8 mouse cellular contexts compared by ENCODE assay signal in the genomic region with DNA sequence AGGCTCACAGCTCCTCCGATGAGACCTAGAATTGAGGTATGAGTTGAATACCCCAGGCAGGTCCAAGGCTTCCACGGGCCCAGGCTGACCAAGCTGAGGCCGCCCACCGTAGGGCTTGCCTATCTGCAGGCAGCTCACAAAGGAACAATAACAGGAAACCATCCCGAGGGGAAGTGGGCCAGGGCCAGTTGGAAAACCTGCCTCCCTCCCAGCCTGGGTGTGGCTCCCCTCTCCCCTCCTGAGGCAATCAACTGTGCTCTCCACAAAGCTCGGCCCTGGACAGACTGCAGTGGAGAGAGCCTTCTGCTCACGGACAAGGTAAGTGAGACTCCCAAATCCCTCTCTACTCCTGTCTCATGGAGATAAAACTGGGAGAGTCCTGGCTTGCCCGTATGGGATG. TPM values are rescaled to one million over a fixed set of nuclear protein-coding genes. Genes with fewer than 3 reads are reported as not detected.
DNase-seq lines count a peak whose midpoint lies in the region; ATAC-seq and TF ChIP-seq lines count a peak whose summit lies in the region.

Gene Cdh5 (plus strand): TSS at position 211 of the 400 bp plus-strand sequence.

- ATAC-seq in liver, embryonic 14.5 days (ENCODE audit: insufficient read depth): peak; percentile 29

- DNase-seq in testis, postnatal 14 days (ENCODE audit: low spot score): no peak
- DNase-seq in heart, embryonic 10.5 days (ENCODE audit: low spot score): no peak
- DNase-seq in kidney, adult 8-10 months: peak; percentile 54 to 60
- DNase-seq in liver, embryonic 14.5 days (ENCODE audit: low read depth in 3 of 3, low spot score in 3 of 3): no peak
- DNase-seq in skeletal muscle tissue, adult 2 months (ENCODE audit: low read depth, low spot score): peak; percentile 32
- DNase-seq in layer of hippocampus, adult 9-11 months: no peak
- no peak for DNase-seq in right cerebral cortex, adult 2 months (ENCODE audit: low spot score in 2 of 2)

- no peaks in the 10 kb centered on the region for H3K27me3 ChIP-seq in testis, adult 2 months (ENCODE audit: control insufficient read depth, insufficient read depth, low read length)
- no peaks in the 10 kb centered on the region for H3K27me3 ChIP-seq in heart, embryonic 10.5 days (ENCODE audit: insufficient read depth, poor library complexity, severe bottlenecking)
- H3K27me3 ChIP-seq in liver, embryonic 14.5 days (ENCODE audit: control insufficient read depth, insufficient read depth, low read length): no peaks in the 10 kb centered on the region

- no peak within 1 kb of the TSS for H3K4me2 ChIP-seq in liver, embryonic 14.5 days (ENCODE audit: low read depth)

- no peak within 1 kb of the TSS for H3K9ac ChIP-seq in liver, embryonic 14.5 days (replicated peaks)

- H3K4me3 ChIP-seq in testis, adult 2 months (ENCODE audit: control insufficient read depth, low read depth, low read length): peak within 1 kb of the TSS; percentile 3
- H3K4me3 ChIP-seq in heart, embryonic 10.5 days: peak within 1 kb of the TSS; percentile 50
- H3K4me3 ChIP-seq in liver, embryonic 14.5 days (ENCODE audit: insufficient read depth in 1 of 2, low read depth in 2 of 2, low read length in 2 of 2): peak within 1 kb of the TSS in 1 of 2 experiments; percentile 19; a peak in 3 of 4 replicates

- TF ChIP-seq CTCF in testis, adult 2 months (IDR thresholded peaks at IDR 0.05; ENCODE audit: control insufficient read depth, insufficient read depth, insufficient replicate concordance, low read depth, low read length): no peak
- no peak for TF ChIP-seq CTCF in liver, embryonic 14.5 days (IDR thresholded peaks at IDR 0.05; ENCODE audit: low read depth)

- WGBS in heart, embryonic 10.5 days: 39% methylated on average over 8 of the region's 8 CpGs
- 21% methylated on average over 8 of the region's 8 CpGs for WGBS in liver, embryonic 14.5 days (ENCODE audit: insufficient replicate concordance)

- H3K36me3 ChIP-seq in testis, adult 2 months (ENCODE audit: control insufficient read depth, insufficient read depth, low read length): no peaks in the 10 kb centered on the region
- no peaks in the 10 kb centered on the region for H3K36me3 ChIP-seq in heart, embryonic 10.5 days
- H3K36me3 ChIP-seq in liver, embryonic 14.5 days (replicated peaks; ENCODE audit: control insufficient read depth, insufficient read depth, low read depth): no peaks in the 10 kb centered on the region

- no peaks in the 10 kb centered on the region for H3K9me3 ChIP-seq in heart, embryonic 10.5 days
- no peaks in the 10 kb centered on the region for H3K9me3 ChIP-seq in liver, embryonic 14.5 days (ENCODE audit: control insufficient read depth, low read length)

- TF ChIP-seq EP300 in liver, embryonic 14.5 days (IDR thresholded peaks at IDR 0.05; ENCODE audit: low read depth): no peak

- peaks cover 20% of the 10 kb centered on the region for H3K4me1 ChIP-seq in testis, adult 2 months (ENCODE audit: control insufficient read depth, insufficient read depth, low read length)
- H3K4me1 ChIP-seq in heart, embryonic 10.5 days: peaks cover 34% of the 10 kb centered on the region
- peaks cover 0 to 14% of the 10 kb centered on the region in 2 experiments; a peak in 2 of 4 replicates for H3K4me1 ChIP-seq in liver, embryonic 14.5 days (replicated peaks; ENCODE audit: control insufficient read depth in 2 of 2, insufficient read depth in 2 of 2, low read length in 1 of 2)

- TF ChIP-seq POLR2A in testis, adult 2 months (IDR thresholded peaks at IDR 0.05; ENCODE audit: control insufficient read depth, low read depth, low read length): no peak

- peak within 1 kb of the TSS; percentile 67 for H3K27ac ChIP-seq in testis, adult 2 months (ENCODE audit: control insufficient read depth, insufficient read depth, low read depth, low read length)
- H3K27ac ChIP-seq in heart, embryonic 10.5 days: peak within 1 kb of the TSS; percentile 71
- no peak within 1 kb of the TSS for H3K27ac ChIP-seq in liver, embryonic 14.5 days

RNA-seq across cellular contexts. Expression of gene Cdh5, which starts in this region (rescaled TPM):
- 3.0 and 3.7 TPM in 2 replicates for polyA plus RNA-seq in testis, adult 2 months (2012; rRNA removed)
- polyA plus RNA-seq in heart, embryonic 10.5 days (2016; fragmentation: Nextera tagmentation; extraction: Ambion mirVana): 34.1 and 40.4 TPM in 2 replicates
- 11.3 and 11.6 TPM in 2 replicates for polyA plus RNA-seq in liver, embryonic 14.5 days (2012; rRNA removed)
- polyA plus RNA-seq in liver, embryonic 14.5 days (2014; fragmentation: Nextera tagmentation; extraction: Ambion mirVana): 7.3 and 8.5 TPM in 2 replicates

Comparison
In these comparisons a context has a peak if more than half of its experiments do, and no peak if none do; other contexts are left out.
1. DNase-seq: peak in kidney, adult 8-10 months (2 of 2) and skeletal muscle tissue, adult 2 months (single experiment); none in testis, postnatal 14 days (single experiment), heart, embryonic 10.5 days (single experiment), liver, embryonic 14.5 days (0 of 3), layer of hippocampus, adult 9-11 months (single experiment) and right cerebral cortex, adult 2 months (0 of 2).